Mouse (Mus musculus): ENCODE results near the gene Myadm.

GRCm38 (mm10) chr7:3302556-3303275, 13.8 kb downstream of the Myadm start:
- TF ChIP-seq CHD2 (IDR thresholded peaks at IDR 0.05; ENCODE audit: low read depth, low read length) (no peak), MAFK (IDR thresholded peaks at IDR 0.05; ENCODE audit: insufficient read depth, low read depth, low read length) (no peak), HCFC1 (IDR thresholded peaks at IDR 0.05; ENCODE audit: borderline replicate concordance, insufficient read depth, low read length) (no peak)

All from ES-E14 (cell line).